Mouse (Mus musculus) G1E (cell line): Measurements from ENCODE around the gene Arhgap19. TPM values are rescaled to one million over a fixed set of nuclear protein-coding genes. Genes with fewer than 3 reads are reported as not detected.
A peak's percentile ranks its signal among the peaks of the same experiment; 100 is the strongest.

Experiments used
- ATAC-seq: 2 replicates; pipeline ENCODE4 v1.8.0; 2016; ENCODE audit warnings: mild to moderate bottlenecking; ENCODE audit not compliant: insufficient number of reproducible peaks, poor library complexity, low FRiP score, severe bottlenecking; ENCODE audit errors: extremely low read depth
- DNase-seq: peaks from one replicate; pipeline ENCODE4 v3.0.0; 2012; ENCODE audit warnings: low spot score
- H3K27me3 ChIP-seq: 2 replicates; pipeline ENCODE4 v1.6.1; 2012; ENCODE audit warnings: mild to moderate bottlenecking, low read length, inconsistent platforms; ENCODE audit not compliant: insufficient read depth
- H3K36me3 ChIP-seq: replicated peaks from 2 replicates; pipeline ENCODE3; 2012; ENCODE audit warnings: mild to moderate bottlenecking, inconsistent platforms
- H3K4me1 ChIP-seq: 2 replicates; pipeline ENCODE4 v1.6.1; 2012; ENCODE audit warnings: low read depth, low read length, inconsistent platforms, mixed read lengths; ENCODE audit not compliant: insufficient read depth
- H3K4me3 ChIP-seq: 2 replicates; pipeline ENCODE4 v1.5.1; 2012; ENCODE audit warnings: low read depth, mild to moderate bottlenecking, inconsistent platforms, low read length, moderate library complexity, mixed read lengths
- H3K9me3 ChIP-seq: replicated peaks from 2 replicates; pipeline ENCODE4 v1.6.1; 2012; ENCODE audit warnings: inconsistent platforms
- CTCF ChIP-seq: IDR thresholded peaks from 2 replicates; pipeline ENCODE4 v1.5.1; 2012; ENCODE audit warnings: low read depth, low read length, inconsistent platforms, mixed read lengths
- GATA1 ChIP-seq: IDR thresholded peaks from 2 replicates; pipeline ENCODE4 v1.6.1; 2012; ENCODE audit warnings: borderline replicate concordance, low read length, inconsistent platforms, mixed read lengths
- GATA2 ChIP-seq: IDR thresholded peaks from 2 replicates; pipeline ENCODE4 v1.6.1; 2012; ENCODE audit warnings: low read depth, low read length, inconsistent platforms, borderline replicate concordance
- POLR2AphosphoS5 ChIP-seq: IDR thresholded peaks from 2 replicates; pipeline ENCODE4 v1.6.1; 2012; ENCODE audit warnings: low read depth, low read length, inconsistent platforms; ENCODE audit not compliant: insufficient replicate concordance
- TAL1 ChIP-seq: conservative IDR thresholded peaks from 2 replicates; pipeline ENCODE4 v1.6.1; 2012; ENCODE audit warnings: low read depth, low read length, inconsistent platforms, mixed read lengths
- polyA plus RNA-seq: library from polyadenylated mRNA; stranded (reverse); fragments of >175 nt; gene quantifications from 2 replicates; pipeline ENCODE4 v1.2.3, GENCODE M21; 2012
- total RNA-seq, 2 experiments: library from RNA; stranded (forward) in 1 of 2; stranded (reverse) in 1 of 2; fragments of 200-1000 nt in 1 of 2; fragments of >200 nt in 1 of 2; fragmentation: Nextera tagmentation in 1 of 2; gene quantifications; 2 replicates each; pipeline ENCODE4 v1.2.3; 2014 to 2017

The Arhgap19 gene
- total and polyA plus RNA-seq, 3 experiments: 9.0 to 95.6 (median 46.9) TPM

GRCm38 (mm10) chr19:41839685-41840084, 37.8 kb upstream of the Arhgap19 start:
- H3K36me3 ChIP-seq: peaks cover 27% of the 10 kb centered on the region
- no peak overlapping the region for H3K4me3 ChIP-seq
- no peak for DNase-seq
- TF ChIP-seq GATA1 (no peak), CTCF (no peak), TAL1 (no peak), GATA2 (no peak), POLR2AphosphoS5 (no peak)
- H3K27me3 ChIP-seq: no peaks in the 10 kb centered on the region
- no peaks in the 10 kb centered on the region for H3K9me3 ChIP-seq
- peaks cover 87% of the 10 kb centered on the region for H3K4me1 ChIP-seq
- ATAC-seq: no peak

- Histone ChIP-seq H3K4me1 (peaks cover 85% of the 10 kb centered on the region), H3K27me3 (no peaks in the 10 kb centered on the region), H3K4me3 (peak overlapping the region; percentile 42; the same call in 1 of the 2 replicates), H3K36me3 (peaks cover 21% of the 10 kb centered on the region), H3K9me3 (no peaks in the 10 kb centered on the region)
- TF ChIP-seq CTCF: no peak
- peak; percentile 29; the same call in 1 of the 2 replicates for TF ChIP-seq TAL1
- ATAC-seq (peak; percentile 32), DNase-seq (peak; percentile 27)
These were observed 37.0 kb upstream of the Arhgap19 start for GRCm38 (mm10) chr19:41838808-41839207.

DNA sequence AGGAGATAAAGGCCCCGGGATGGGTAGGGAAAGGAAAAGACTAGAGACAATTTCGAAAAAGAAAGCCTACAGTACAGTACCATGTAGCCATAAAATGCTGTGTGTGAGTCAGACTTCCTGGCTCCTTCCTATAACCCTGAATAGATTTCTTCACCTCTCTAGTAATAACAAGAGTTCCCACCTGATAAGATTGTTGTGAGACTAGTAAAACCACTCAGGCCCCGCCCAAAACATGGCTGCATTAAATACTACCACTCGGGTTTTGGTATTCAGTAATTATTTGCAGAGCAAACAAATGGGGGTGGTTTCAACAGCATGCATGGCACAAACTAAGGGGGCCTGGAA, 36.0 kb upstream of the Arhgap19 start:
- Histone ChIP-seq H3K4me3 (peak overlapping the region; percentile 46; the same call in 1 of the 2 replicates), H3K9me3 (no peaks in the 10 kb centered on the region)
- TF ChIP-seq GATA2 (no peak), TAL1 (no peak), POLR2AphosphoS5 (no peak), GATA1 (no peak), CTCF (no peak)

DNA sequence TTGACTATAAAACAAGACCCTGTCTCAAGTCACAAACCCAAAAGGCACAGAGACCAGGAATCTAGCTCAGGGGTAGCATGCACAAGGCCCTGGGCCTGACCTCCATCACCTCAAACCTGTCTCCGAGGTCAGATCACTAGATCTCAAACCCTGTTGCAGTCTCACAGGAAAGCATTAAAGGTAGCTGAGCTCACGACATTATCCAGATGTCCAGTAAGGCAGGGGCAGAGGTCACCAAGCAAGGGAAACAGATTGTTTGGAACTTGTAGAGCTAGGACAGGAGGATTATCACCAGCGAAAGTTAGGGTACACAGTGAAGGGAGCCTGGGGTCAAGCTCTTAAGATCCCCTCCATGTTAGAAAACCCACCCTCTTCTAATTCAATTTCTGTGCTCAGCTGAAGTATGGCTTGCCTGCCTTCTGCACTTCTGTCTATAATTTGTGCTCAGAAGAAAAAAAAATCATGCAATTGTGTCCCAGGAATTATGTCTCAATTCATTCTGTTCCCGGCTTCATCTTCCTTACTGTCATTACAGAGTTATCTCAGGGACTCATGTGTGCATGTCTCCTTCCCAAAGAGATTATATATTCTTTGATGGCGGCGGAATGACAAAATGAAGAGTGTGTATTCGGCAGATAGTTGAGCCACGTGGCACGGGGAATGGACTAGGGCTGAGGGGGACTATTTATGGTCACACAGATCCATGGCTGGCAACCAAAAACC, 35.5 kb upstream of the Arhgap19 start:
- no peaks in the 10 kb centered on the region for H3K27me3 ChIP-seq
- DNase-seq (no peak), ATAC-seq (no peak)
- no peaks in the 10 kb centered on the region for H3K9me3 ChIP-seq
- H3K36me3 ChIP-seq: peaks cover 22% of the 10 kb centered on the region
- peak overlapping the region; percentile 46; the same call in 1 of the 2 replicates for H3K4me3 ChIP-seq
- TF ChIP-seq CTCF (no peak), TAL1 (0 out of 2 replicates have a peak, but pooled peaks have one; percentile 13)
- peaks cover 86% of the 10 kb centered on the region for H3K4me1 ChIP-seq

More for the DNA sequence above, 36.0 kb upstream of the Arhgap19 start:
- Histone ChIP-seq H3K36me3 (peaks cover 22% of the 10 kb centered on the region), H3K4me1 (peaks cover 86% of the 10 kb centered on the region), H3K27me3 (no peaks in the 10 kb centered on the region)
- ATAC-seq: no peak
- DNase-seq: no peak

DNA sequence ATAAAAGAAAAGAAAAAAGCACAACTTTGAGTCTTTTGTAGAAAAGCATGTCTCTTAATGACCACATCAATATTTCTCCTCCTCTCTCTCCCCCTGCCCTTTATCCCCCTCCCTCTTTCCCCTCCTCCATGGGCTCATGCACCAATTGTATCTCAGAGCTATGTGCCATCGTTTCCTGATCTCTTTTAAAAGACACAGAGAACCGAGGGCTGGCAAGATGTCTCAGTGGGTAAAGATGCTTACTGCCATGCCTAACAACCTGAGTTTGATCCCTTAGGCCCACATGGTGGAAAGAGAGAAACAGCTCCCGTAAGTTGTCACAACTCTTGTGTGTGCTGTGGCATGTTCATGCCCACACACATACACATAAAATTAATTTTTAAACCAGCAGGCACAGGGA, 34.9 kb upstream of the Arhgap19 start:
- no peak overlapping the region; the same call in 1 of the 2 replicates for H3K4me3 ChIP-seq
- TF ChIP-seq GATA2: no peak
- no peak for TF ChIP-seq TAL1
- TF ChIP-seq POLR2AphosphoS5: no peak
- no peak for TF ChIP-seq CTCF
- H3K27me3 ChIP-seq: no peaks in the 10 kb centered on the region
- peaks cover 92% of the 10 kb centered on the region for H3K4me1 ChIP-seq
- DNase-seq (no peak), ATAC-seq (no peak)
- H3K36me3 ChIP-seq: peaks cover 23% of the 10 kb centered on the region
- H3K9me3 ChIP-seq: no peaks in the 10 kb centered on the region

DNA sequence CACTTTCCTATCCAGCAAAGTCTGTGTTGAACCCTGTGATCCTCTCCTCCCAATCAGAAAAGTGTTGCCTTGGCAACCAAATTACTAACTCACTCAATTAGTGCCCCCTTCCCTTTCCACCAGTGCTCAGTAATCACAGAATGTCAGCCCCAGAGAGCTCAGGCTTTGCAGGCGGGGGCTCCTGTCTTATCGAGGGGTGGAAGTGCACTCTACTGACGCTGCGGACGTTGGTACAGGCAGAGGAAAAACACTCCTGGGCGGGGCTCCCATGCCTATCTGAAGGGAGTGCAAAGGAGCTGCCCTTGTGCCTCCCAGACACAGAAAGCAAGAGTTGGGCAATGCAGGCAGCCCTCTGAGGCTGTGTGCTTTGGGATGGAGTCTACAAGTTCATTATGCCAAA, 34.0 kb upstream of the Arhgap19 start:
- peak; percentile 58 for ATAC-seq
- H3K27me3 ChIP-seq: no peaks in the 10 kb centered on the region
- H3K4me1 ChIP-seq: peaks cover 87% of the 10 kb centered on the region
- H3K36me3 ChIP-seq: peaks cover 29% of the 10 kb centered on the region
- H3K9me3 ChIP-seq: no peaks in the 10 kb centered on the region
- H3K4me3 ChIP-seq: peak overlapping the region; percentile 57; the same call in 1 of the 2 replicates
- TF ChIP-seq CTCF: no peak
- TF ChIP-seq GATA1: no peak
- TF ChIP-seq GATA2: no peak
- TF ChIP-seq TAL1: no peak
- TF ChIP-seq POLR2AphosphoS5: no peak
- peak; percentile 54 for DNase-seq

- Histone ChIP-seq H3K4me1 (peaks cover 89% of the 10 kb centered on the region), H3K9me3 (no peaks in the 10 kb centered on the region), H3K4me3 (peak overlapping the region; percentile 57; the same call in 1 of the 2 replicates), H3K27me3 (no peaks in the 10 kb centered on the region), H3K36me3 (peaks cover 29% of the 10 kb centered on the region)
- TF ChIP-seq POLR2AphosphoS5 (no peak), CTCF (no peak), TAL1 (no peak), GATA2 (no peak), GATA1 (no peak)
- ATAC-seq: no peak
- no peak for DNase-seq
These were observed 33.6 kb upstream of the Arhgap19 start for GRCm38 (mm10) chr19:41835407-41835806.
